Mouse (Mus musculus) Patski (cell line): ENCODE measurements around the gene Ptk6. TPM values are rescaled to one million over a fixed set of nuclear protein-coding genes. Genes with fewer than 3 reads are reported as not detected.

Experiments used
- ATAC-seq: fragments of 100-300 bp; one replicate; pipeline ENCODE4 v1.8.0; 2021
- CTCF ChIA-PET: fragments of 350-600 bp; sonication (Branson Sonifier 250); formaldehyde crosslinking; loops from one replicate; lab custom pipeline; 2022; ENCODE audit warnings: inconsistent platforms; lab: Charles Lee
- POLR2A ChIA-PET: fragments of 350-600 bp; sonication (Branson Sonifier 250); formaldehyde crosslinking; loops from one replicate; lab custom pipeline; 2022; ENCODE audit warnings: antibody characterized with exemption, inconsistent platforms; lab: Charles Lee
- DNase-seq: peaks from one replicate; pipeline ENCODE4 v3.0.0-alpha.2; 2011; ENCODE audit warnings: low read depth, low spot score
- H3K27me3 ChIP-seq: fragments of 371-371 bp; one replicate; pipeline ENCODE4 v1.5.1; 2021
- CTCF ChIP-seq: fragments of 100-300 bp; IDR thresholded peaks from one replicate; pipeline ENCODE4 v1.5.1; 2021
- in situ Hi-C: fragments of 300-500 bp; cut with MboI; formaldehyde crosslinking; loops from 3 replicates; pipeline ENCODE4 v1.11.1; 2018; ENCODE audit warnings: low pct_unique_long_range_greater_than_20kb, mixed read lengths
- polyA plus RNA-seq: library from polyadenylated mRNA; unstranded; gene quantifications from one replicate; pipeline ENCODE4 v1.2.3, GENCODE M21; 2021

The Ptk6 gene
- polyA plus RNA-seq, 1 experiment from 2014 or later: not detected

GRCm38 (mm10) chr2:181174646-181175045, 27.9 kb downstream of the Ptk6 start:
- no peak for DNase-seq
- H3K27me3 ChIP-seq: peaks cover 8% of the 10 kb centered on the region
- ATAC-seq: no peak
- TF ChIP-seq CTCF: no peak
- ChIA-PET CTCF (interaction anchor here (2.8 kb wide), 1 partner anchor 12 kb away, joined by 10 read pairs; the partner anchor contains the start of gene Ppdpf), POLR2A (no interaction called here)
- in situ Hi-C loops: no loop called here

GRCm38 (mm10) chr2:181166469-181166868, 36.1 kb downstream of the Ptk6 start:
- ChIA-PET CTCF (interaction anchor here (1.5 to 1.8 kb wide), 2 partner anchors 13 to 20 kb away, joined by 4 read pairs; partner anchors contain the start of gene Ppdpf), POLR2A (no interaction called here)
- peaks cover 21% of the 10 kb centered on the region for H3K27me3 ChIP-seq
- no peak for TF ChIP-seq CTCF
- ATAC-seq (no peak), DNase-seq (no peak)
- in situ Hi-C loops: no loop called here

- ATAC-seq (no peak), DNase-seq (no peak)
- ChIA-PET CTCF (no interaction called here), POLR2A (no interaction called here)
- H3K27me3 ChIP-seq: peaks cover 22% of the 10 kb centered on the region
- in situ Hi-C loops: no loop called here
- no peak for TF ChIP-seq CTCF
Measured at GRCm38 (mm10) chr2:181160821-181161220, 41.8 kb downstream of the Ptk6 start.

- CTCF ChIA-PET: no interaction called here
- DNase-seq: no peak
- H3K27me3 ChIP-seq: peaks cover 18% of the 10 kb centered on the region
- in situ Hi-C loops: no loop called here
- POLR2A ChIA-PET: interaction anchor here (0.6 kb wide), 1 partner anchor 434 kb away, joined by 3 read pairs; no protein-coding TSS in a partner anchor
- ATAC-seq: no peak
- TF ChIP-seq CTCF: no peak
Measured at GRCm38 (mm10) chr2:181159771-181160170, 42.8 kb downstream of the Ptk6 start.

- ChIA-PET POLR2A (interaction anchor here (0.6 kb wide), 1 partner anchor 661 kb away, joined by 3 read pairs; no protein-coding TSS in a partner anchor), CTCF (no interaction called here)
- in situ Hi-C loops: no loop called here
- no peak for TF ChIP-seq CTCF
- ATAC-seq: no peak
- DNase-seq: no peak
- peaks cover 18% of the 10 kb centered on the region for H3K27me3 ChIP-seq
Measured at GRCm38 (mm10) chr2:181159091-181159514, 43.5 kb downstream of the Ptk6 start.

GRCm38 (mm10) chr2:181158471-181158870, 44.1 kb downstream of the Ptk6 start:
- DNase-seq: no peak
- H3K27me3 ChIP-seq: peaks cover 23% of the 10 kb centered on the region
- POLR2A ChIA-PET: interaction anchor here (0.6 kb wide), 1 partner anchor 662 kb away, joined by 3 read pairs; no protein-coding TSS in a partner anchor
- no peak for TF ChIP-seq CTCF
- no peak for ATAC-seq
- in situ Hi-C loops: no loop called here
- CTCF ChIA-PET: no interaction called here

- no peak for ATAC-seq
- in situ Hi-C loops: no loop called here
- TF ChIP-seq CTCF: no peak
- peaks cover 25% of the 10 kb centered on the region for H3K27me3 ChIP-seq
- no peak for DNase-seq
- ChIA-PET CTCF (no interaction called here), POLR2A (no interaction called here)
Measured at GRCm38 (mm10) chr2:181157716-181158302, 44.8 kb downstream of the Ptk6 start.

GRCm38 (mm10) chr2:181157180-181157579, 45.4 kb downstream of the Ptk6 start:
- CTCF ChIA-PET: no interaction called here
- TF ChIP-seq CTCF: no peak
- in situ Hi-C loops: no loop called here
- no peak for ATAC-seq
- H3K27me3 ChIP-seq: peaks cover 26% of the 10 kb centered on the region
- POLR2A ChIA-PET: no interaction called here
- no peak for DNase-seq

GRCm38 (mm10) chr2:181156248-181157121, 46.1 kb downstream of the Ptk6 start, which contains the start of gene Eef1a2:
Gene Eef1a2, minus strand, starts transcription at chr2:181157014.
- TF ChIP-seq CTCF: no peak
- ChIA-PET CTCF (no interaction called here), POLR2A (no interaction called here)
- in situ Hi-C loops: no loop called here
- DNase-seq (no peak), ATAC-seq (no peak)
- H3K27me3 ChIP-seq: peaks cover 26% of the 10 kb centered on the region

- TF ChIP-seq CTCF: no peak
- POLR2A ChIA-PET: no interaction called here
- peaks cover 26% of the 10 kb centered on the region for H3K27me3 ChIP-seq
- ATAC-seq (no peak), DNase-seq (no peak)
- in situ Hi-C loops: no loop called here
- CTCF ChIA-PET: no interaction called here
Measured at GRCm38 (mm10) chr2:181155801-181156200, 46.8 kb downstream of the Ptk6 start.
